Mouse (Mus musculus): ENCODE measurements around the gene Dagla. TPM values are rescaled to one million over a fixed set of nuclear protein-coding genes. Genes with fewer than 3 reads are reported as not detected.

Dagla gene
- total RNA-seq, 4 experiments from 2014 or later, result 3.3 to 4.4 (median 3.8) TPM

DNA sequence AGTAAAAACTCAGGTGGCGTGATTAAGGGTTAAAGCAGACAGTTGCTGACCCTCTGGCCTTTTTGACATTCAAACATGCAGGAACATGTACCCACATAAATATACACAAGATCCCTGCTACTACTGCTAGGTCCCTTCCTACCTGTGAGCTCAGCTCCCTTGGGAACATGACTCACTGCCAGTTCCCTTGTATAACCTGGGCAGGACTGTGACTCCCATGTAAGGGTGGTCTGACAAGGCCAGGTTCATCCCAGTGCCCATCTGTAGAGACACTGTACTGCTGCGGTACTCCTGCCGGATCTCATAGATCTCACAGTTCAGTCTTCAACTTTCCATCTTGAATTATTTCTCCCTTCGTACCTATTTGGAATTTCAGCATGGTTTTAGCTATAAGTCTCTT lies 107.5 kb downstream of the Dagla start:
- DNase-seq, result no peak

Other genes with a start within 250 kb of the Dagla start
- gene Fads2, start 203.1 kb downstream of the Dagla start, total RNA-seq (2022), result 1,000 to 10,000 TPM; 1,620 to 2,476 (median 1,986) TPM
- gene Fads1, start 122.0 kb downstream of the Dagla start, total RNA-seq (2022), result 1,000 to 10,000 TPM in 2 of 4 experiments, 100 to 1,000 TPM in 2; 923 to 1,535 (median 1,260) TPM
- gene Tmem258, start 100.9 kb downstream of the Dagla start, total RNA-seq (2022), result 100 to 1,000 TPM; 131 to 198 (median 144) TPM
- gene Fen1, start 100.7 kb downstream of the Dagla start, total RNA-seq (2022), result 10 to 100 TPM; 10.8 to 19.1 (median 14.1) TPM
- gene Myrf, start 64.1 kb downstream of the Dagla start, total RNA-seq (2022), result 1 to 10 TPM in 3 of 4 experiments, under 1 TPM in 1; 0.94 to 2.0 (median 1.4) TPM
- 10 to 100 TPM; 32.9 to 54.6 (median 44.5) TPM for gene Syt7, start 84.2 kb upstream of the Dagla start, total RNA-seq (2022)
- 1 to 10 TPM; 2.6 to 3.8 (median 3.5) TPM for gene Lrrc10b, start 152.6 kb upstream of the Dagla start, total RNA-seq (2022)
- gene Ppp1r32, start 178.1 kb upstream of the Dagla start, total RNA-seq (2022), result 1 to 10 TPM in 2 of 4 experiments, under 1 TPM in 2; 0.52 to 2.2 (median 1.0) TPM
- gene Cpsf7, start 220.4 kb upstream of the Dagla start, total RNA-seq (2022), result 10 to 100 TPM; 46.9 to 89.6 (median 65.8) TPM
- 10 to 100 TPM; 57.2 to 75.2 (median 66.6) TPM for gene Sdhaf2, start 221.3 kb upstream of the Dagla start, total RNA-seq (2022)

Measured in adrenal gland, adult 8-10 months (tissue).